Mouse (Mus musculus): ENCODE measurements around the gene Bach1. TPM values are rescaled to one million over a fixed set of nuclear protein-coding genes. Genes with fewer than 3 reads are reported as not detected.
A peak's percentile ranks its signal among the peaks of the same experiment; 100 is the strongest.

Gene Bach1
- polyA plus RNA-seq, 1 experiment from 2014 or later: 14.5 TPM

DNA sequence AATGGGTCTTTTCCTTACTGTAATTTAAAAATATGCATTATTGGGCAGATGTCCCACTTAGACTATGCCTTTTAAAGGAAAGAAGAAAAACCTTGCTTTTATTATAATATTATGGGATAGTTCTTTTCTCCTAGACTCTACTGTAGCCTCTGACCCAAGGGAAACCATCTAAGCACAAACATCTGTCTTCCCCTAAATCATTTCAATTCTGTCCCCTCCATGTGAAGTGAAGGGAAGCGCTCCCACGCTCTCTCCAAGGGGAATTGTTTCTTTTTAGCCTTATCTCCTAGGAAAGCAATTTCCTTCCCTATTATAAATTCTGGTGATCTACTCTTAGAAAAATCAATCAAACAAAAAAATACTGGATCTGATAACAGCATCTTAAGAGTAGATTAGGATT, 71.8 kb downstream of the Bach1 start:
- no peaks in the 10 kb centered on the region for H3K27me3 ChIP-seq (replicated peaks; ENCODE audit: control insufficient read depth, insufficient read depth, low read length)
- no peak overlapping the region for H3K27ac ChIP-seq (ENCODE audit: low read depth)
- H3K4me1 ChIP-seq (replicated peaks; ENCODE audit: control insufficient read depth, insufficient read depth, low read length): 0 out of 2 replicates have a peak, but pooled peaks cover 2% of the 10 kb centered on the region
- H3K36me3 ChIP-seq (ENCODE audit: control insufficient read depth, insufficient read depth, low read length): no peaks in the 10 kb centered on the region
- no peaks in the 10 kb centered on the region for H3K9me3 ChIP-seq (ENCODE audit: control insufficient read depth, low read length)
- H3K4me2 ChIP-seq (ENCODE audit: low read length): no peak overlapping the region
- H3K4me3 ChIP-seq (ENCODE audit: low read depth, low read length): no peak overlapping the region
- WGBS: 64% methylated on average over 2 of the region's 2 CpGs
- no peak for DNase-seq (ENCODE audit: low spot score)
- no peak overlapping the region for H3K9ac ChIP-seq (ENCODE audit: low read length)
- no peak for ATAC-seq (replicated peaks; ENCODE audit: low FRiP score, low TSS enrichment, low read depth)

DNA sequence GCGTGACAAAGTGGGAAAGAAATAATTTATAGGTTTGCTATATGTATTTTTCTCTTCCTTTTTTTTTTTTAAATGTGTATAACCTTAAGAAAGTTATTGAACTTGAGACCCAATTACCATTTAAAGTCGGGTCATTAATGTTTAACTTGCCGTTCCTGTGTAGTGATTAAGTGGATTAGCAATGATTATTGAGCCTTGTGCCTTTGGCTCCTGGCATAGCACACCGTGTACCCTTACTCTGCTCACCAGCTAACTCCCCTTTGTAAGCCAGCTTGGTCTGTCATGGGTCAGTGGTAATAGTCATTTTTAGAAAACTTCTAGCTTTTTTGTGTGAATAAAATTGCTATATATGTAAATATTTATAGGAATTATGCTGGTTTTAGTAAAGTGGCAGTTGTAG, 73.2 kb downstream of the Bach1 start:
- no peaks in the 10 kb centered on the region for H3K36me3 ChIP-seq (ENCODE audit: control insufficient read depth, insufficient read depth, low read length)
- DNase-seq (ENCODE audit: low spot score): no peak
- H3K4me3 ChIP-seq (ENCODE audit: low read depth, low read length): no peak overlapping the region
- no peaks in the 10 kb centered on the region for H3K9me3 ChIP-seq (ENCODE audit: control insufficient read depth, low read length)
- H3K27ac ChIP-seq (ENCODE audit: low read depth): no peak overlapping the region
- no peak overlapping the region for H3K9ac ChIP-seq (ENCODE audit: low read length)
- no peak overlapping the region for H3K4me2 ChIP-seq (ENCODE audit: low read length)
- H3K4me1 ChIP-seq (replicated peaks; ENCODE audit: control insufficient read depth, insufficient read depth, low read length): no peaks in the 10 kb centered on the region
- no peaks in the 10 kb centered on the region for H3K27me3 ChIP-seq (replicated peaks; ENCODE audit: control insufficient read depth, insufficient read depth, low read length)
- ATAC-seq (replicated peaks; ENCODE audit: low FRiP score, low TSS enrichment, low read depth): no peak
- WGBS: 65% methylated on average over 4 of the region's 4 CpGs

DNA sequence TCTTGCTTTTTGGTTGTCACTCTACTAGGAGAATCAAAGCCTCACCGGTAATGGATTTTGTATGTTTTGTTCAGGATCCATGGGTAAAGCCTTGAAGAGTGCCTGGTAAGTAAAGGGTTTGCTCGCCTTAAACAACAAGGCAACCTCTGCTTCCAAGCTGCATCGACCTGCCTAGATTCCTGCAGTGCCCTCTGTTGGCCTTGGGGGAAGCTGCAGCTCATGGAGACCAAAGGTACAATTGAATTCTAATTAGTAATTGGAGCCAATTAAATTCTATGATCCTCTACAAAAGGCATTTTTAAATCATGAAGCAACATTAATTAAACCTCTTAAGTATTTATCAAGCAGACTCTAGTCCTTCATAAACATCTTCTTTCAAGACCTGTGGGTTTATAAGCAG, 75.7 kb downstream of the Bach1 start:
- ATAC-seq (replicated peaks; ENCODE audit: low FRiP score, low TSS enrichment, low read depth) (no peak), DNase-seq (ENCODE audit: low spot score) (no peak)
- Histone ChIP-seq H3K9ac (ENCODE audit: low read length) (no peak overlapping the region), H3K36me3 (ENCODE audit: control insufficient read depth, insufficient read depth, low read length) (no peaks in the 10 kb centered on the region), H3K27me3 (replicated peaks; ENCODE audit: control insufficient read depth, insufficient read depth, low read length) (no peaks in the 10 kb centered on the region), H3K4me3 (ENCODE audit: low read depth, low read length) (no peak overlapping the region), H3K4me2 (ENCODE audit: low read length) (no peak overlapping the region), H3K4me1 (replicated peaks; ENCODE audit: control insufficient read depth, insufficient read depth, low read length) (no peaks in the 10 kb centered on the region), H3K9me3 (ENCODE audit: control insufficient read depth, low read length) (no peaks in the 10 kb centered on the region), H3K27ac (ENCODE audit: low read depth) (no peak overlapping the region)
- 71% methylated on average over 3 of the region's 3 CpGs for WGBS

DNA sequence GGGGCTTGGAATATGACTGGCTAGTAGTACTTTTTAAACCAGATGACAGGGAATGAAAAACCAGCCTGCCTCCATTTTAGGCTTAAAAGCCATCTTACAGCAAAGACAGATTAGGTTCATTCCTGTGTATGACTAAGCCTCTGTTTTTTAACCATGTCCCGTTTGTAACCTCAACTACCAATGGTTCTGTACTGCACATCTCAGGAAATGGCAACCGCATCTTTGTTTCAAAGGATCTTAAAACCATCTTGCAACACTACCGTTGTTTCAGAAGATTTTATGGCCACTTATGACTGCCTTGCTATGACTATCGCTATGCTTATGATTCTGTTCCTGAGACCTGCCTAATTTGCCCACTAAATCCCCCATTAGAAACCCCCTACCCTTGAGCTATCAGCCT, 78.6 kb downstream of the Bach1 start:
- no peak for ATAC-seq (replicated peaks; ENCODE audit: low FRiP score, low TSS enrichment, low read depth)
- H3K36me3 ChIP-seq (ENCODE audit: control insufficient read depth, insufficient read depth, low read length): no peaks in the 10 kb centered on the region
- H3K4me2 ChIP-seq (ENCODE audit: low read length): no peak overlapping the region
- no peak overlapping the region for H3K9ac ChIP-seq (ENCODE audit: low read length)
- DNase-seq (ENCODE audit: low spot score): no peak
- H3K4me1 ChIP-seq (replicated peaks; ENCODE audit: control insufficient read depth, insufficient read depth, low read length): peaks cover 8% of the 10 kb centered on the region; the same call in 1 of the 2 replicates
- H3K9me3 ChIP-seq (ENCODE audit: control insufficient read depth, low read length): no peaks in the 10 kb centered on the region
- 85% methylated on average over 4 of the region's 4 CpGs for WGBS
- no peak overlapping the region for H3K4me3 ChIP-seq (ENCODE audit: low read depth, low read length)
- no peaks in the 10 kb centered on the region for H3K27me3 ChIP-seq (replicated peaks; ENCODE audit: control insufficient read depth, insufficient read depth, low read length)
- no peak overlapping the region for H3K27ac ChIP-seq (ENCODE audit: low read depth)

DNA sequence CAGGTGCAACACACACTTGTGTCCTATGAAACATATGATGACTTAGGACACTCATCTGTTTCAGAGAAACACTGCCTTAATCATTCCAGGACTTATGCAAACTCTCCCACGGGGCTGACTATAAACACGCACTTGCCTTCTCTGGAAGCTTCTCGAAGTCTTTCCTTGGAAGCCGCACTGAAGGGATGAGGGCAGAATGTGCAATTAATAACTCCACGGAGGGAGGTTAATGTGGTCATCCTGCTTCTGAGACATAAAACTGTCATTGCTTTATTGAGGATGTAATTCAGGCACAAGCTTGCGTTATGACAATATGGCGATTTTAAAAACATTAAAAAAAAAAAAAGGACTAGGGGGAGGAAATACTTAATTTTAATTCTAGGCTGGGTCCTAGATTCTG, 82.9 kb downstream of the Bach1 start:
- no peaks in the 10 kb centered on the region for H3K9me3 ChIP-seq (ENCODE audit: control insufficient read depth, low read length)
- ATAC-seq (replicated peaks; ENCODE audit: low FRiP score, low TSS enrichment, low read depth): no peak
- H3K36me3 ChIP-seq (ENCODE audit: control insufficient read depth, insufficient read depth, low read length): no peaks in the 10 kb centered on the region
- peak overlapping the region; percentile 8; the same call in 1 of the 2 replicates for H3K4me2 ChIP-seq (ENCODE audit: low read length)
- H3K9ac ChIP-seq (ENCODE audit: low read length): no peak overlapping the region
- no peak for DNase-seq (ENCODE audit: low spot score)
- no peak overlapping the region for H3K27ac ChIP-seq (ENCODE audit: low read depth)
- H3K27me3 ChIP-seq (replicated peaks; ENCODE audit: control insufficient read depth, insufficient read depth, low read length): no peaks in the 10 kb centered on the region
- H3K4me1 ChIP-seq (replicated peaks; ENCODE audit: control insufficient read depth, insufficient read depth, low read length): peaks cover 11% of the 10 kb centered on the region; the same call in 1 of the 2 replicates
- 37% methylated on average over 7 of the region's 7 CpGs for WGBS
- no peak overlapping the region for H3K4me3 ChIP-seq (ENCODE audit: low read depth, low read length)

Other genes starting within 250 kb of the Bach1 start
- 46.9 and 50.0 TPM in 2 replicates for gene Usp16, start 244.2 kb upstream of the Bach1 start, polyA plus RNA-seq (2014; fragmentation: Nextera tagmentation; extraction: Ambion mirVana)
- 458 and 473 TPM in 2 replicates for gene Cct8, start 203.1 kb upstream of the Bach1 start, polyA plus RNA-seq (2014; fragmentation: Nextera tagmentation; extraction: Ambion mirVana)
- gene Map3k7cl, start 145.6 kb upstream of the Bach1 start, polyA plus RNA-seq (2014; fragmentation: Nextera tagmentation; extraction: Ambion mirVana): 0.28 and 0.35 TPM in 2 replicates